ENCODE assay signal across 15 mouse cellular contexts in genomic region chr1:159979096-159979495, GRCm38 (mm10).
DNase-seq lines count a peak whose midpoint lies in the region; ATAC-seq lines count a peak whose summit lies in the region.
"Had no signal": no experiment of that assay in that cellular context is flagged by ENCODE, and none has a peak within 500 bp of the region (broad histone marks: within the 10 kb centered on the region; RNA-seq: fewer than 3 reads in every experiment).

No protein-coding gene starts in this region.

- ATAC-seq in kidney, embryonic 14.5 days (ENCODE audit: low FRiP score, low TSS enrichment), result no peak
- ATAC-seq: hindbrain, postnatal 0 days had no signal

- no peak overlapping the region for H3K4me2 ChIP-seq in kidney, embryonic 14.5 days (replicated peaks; ENCODE audit: low read depth, low read length)
- H3K4me2 ChIP-seq: midbrain, embryonic 12.5 days; neural tube, embryonic 12.5 days had no signal

- H3K36me3 ChIP-seq in kidney, embryonic 14.5 days (ENCODE audit: control insufficient read depth, insufficient read depth, low read length), result no peaks in the 10 kb centered on the region
- H3K36me3 ChIP-seq in hindbrain, embryonic 10.5 days, result no peaks in the 10 kb centered on the region
- H3K36me3 ChIP-seq: midbrain, embryonic 12.5 days; neural tube, embryonic 12.5 days had no signal

- H3K9me3 ChIP-seq in kidney, embryonic 14.5 days (ENCODE audit: control insufficient read depth, low read length), result no peaks in the 10 kb centered on the region
- H3K9me3 ChIP-seq in hindbrain, embryonic 10.5 days, result no peaks in the 10 kb centered on the region
- H3K9me3 ChIP-seq: midbrain, embryonic 12.5 days; neural tube, embryonic 12.5 days had no signal

- no peak overlapping the region for H3K4me3 ChIP-seq in kidney, embryonic 14.5 days (ENCODE audit: low read length)
- H3K4me3 ChIP-seq in hindbrain, embryonic 10.5 days, result no peak overlapping the region
- H3K4me3 ChIP-seq: layer of hippocampus, adult 2 months; midbrain, embryonic 12.5 days; neural tube, embryonic 12.5 days had no signal

- no peaks in the 10 kb centered on the region for H3K27me3 ChIP-seq in kidney, embryonic 14.5 days (ENCODE audit: control insufficient read depth, insufficient read depth, low read length)
- H3K27me3 ChIP-seq in hindbrain, embryonic 10.5 days (ENCODE audit: insufficient read depth, poor library complexity, severe bottlenecking), result no peaks in the 10 kb centered on the region
- H3K27me3 ChIP-seq: midbrain, embryonic 12.5 days; neural tube, embryonic 12.5 days had no signal

- no peaks in the 10 kb centered on the region for H3K4me1 ChIP-seq in kidney, embryonic 14.5 days (ENCODE audit: control insufficient read depth, insufficient read depth, low read length)
- no peaks in the 10 kb centered on the region for H3K4me1 ChIP-seq in hindbrain, embryonic 10.5 days (replicated peaks)
- H3K4me1 ChIP-seq: midbrain, embryonic 12.5 days; neural tube, embryonic 12.5 days had no signal

- WGBS in kidney, embryonic 14.5 days, result 71% methylated on average over 2 of the region's 2 CpGs
- 91% methylated on average over 2 of the region's 2 CpGs for WGBS in hindbrain, embryonic 10.5 days

- no peak overlapping the region for H3K9ac ChIP-seq in kidney, embryonic 14.5 days (ENCODE audit: low read depth, low read length)
- H3K9ac ChIP-seq: midbrain, embryonic 12.5 days; neural tube, embryonic 12.5 days had no signal

- peak; percentile 72 for DNase-seq in adrenal gland, postnatal 10 days
- no peak for DNase-seq in adrenal gland, adult 18-20 months (ENCODE audit: low spot score in 2 of 2)
- peak; percentile 11 for DNase-seq in kidney, adult 18-20 months
- DNase-seq in gastrocnemius, postnatal 36 days, result peak; percentile 33 to 60
- peak; percentile 39 to 59 for DNase-seq in kidney, postnatal 25 days
- DNase-seq in hindbrain, embryonic 10.5 days (ENCODE audit: low spot score), result no peak
- no peak for DNase-seq in layer of hippocampus, postnatal 25 days (ENCODE audit: extremely low spot score in 1 of 2, low spot score in 1 of 2)
- DNase-seq: cerebellum, adult 8-10 months; embryo, embryonic 11 days; lung, postnatal 10 days had no signal

- H3K27ac ChIP-seq in kidney, embryonic 14.5 days (ENCODE audit: low read depth, low read length), result no peak overlapping the region
- no peak overlapping the region for H3K27ac ChIP-seq in hindbrain, embryonic 10.5 days
- H3K27ac ChIP-seq: hindbrain, postnatal 0 days; layer of hippocampus, adult 2 months; midbrain, embryonic 12.5 days; neural tube, embryonic 12.5 days had no signal

- intact Hi-C loops in gastrocnemius, postnatal 36 days (cut with DNase I), result no loop called here

Comparison
In these comparisons a context has a peak if more than half of its experiments do, and no peak if none do; other contexts are left out.
1. DNase-seq: peak in adrenal gland, postnatal 10 days (single experiment), kidney, adult 18-20 months (single experiment), gastrocnemius, postnatal 36 days (2 of 2) and kidney, postnatal 25 days (2 of 2); none in adrenal gland, adult 18-20 months (0 of 2), hindbrain, embryonic 10.5 days (single experiment) and layer of hippocampus, postnatal 25 days (0 of 2).